8 mouse cellular contexts compared by ENCODE assay signal in the genomic region with DNA sequence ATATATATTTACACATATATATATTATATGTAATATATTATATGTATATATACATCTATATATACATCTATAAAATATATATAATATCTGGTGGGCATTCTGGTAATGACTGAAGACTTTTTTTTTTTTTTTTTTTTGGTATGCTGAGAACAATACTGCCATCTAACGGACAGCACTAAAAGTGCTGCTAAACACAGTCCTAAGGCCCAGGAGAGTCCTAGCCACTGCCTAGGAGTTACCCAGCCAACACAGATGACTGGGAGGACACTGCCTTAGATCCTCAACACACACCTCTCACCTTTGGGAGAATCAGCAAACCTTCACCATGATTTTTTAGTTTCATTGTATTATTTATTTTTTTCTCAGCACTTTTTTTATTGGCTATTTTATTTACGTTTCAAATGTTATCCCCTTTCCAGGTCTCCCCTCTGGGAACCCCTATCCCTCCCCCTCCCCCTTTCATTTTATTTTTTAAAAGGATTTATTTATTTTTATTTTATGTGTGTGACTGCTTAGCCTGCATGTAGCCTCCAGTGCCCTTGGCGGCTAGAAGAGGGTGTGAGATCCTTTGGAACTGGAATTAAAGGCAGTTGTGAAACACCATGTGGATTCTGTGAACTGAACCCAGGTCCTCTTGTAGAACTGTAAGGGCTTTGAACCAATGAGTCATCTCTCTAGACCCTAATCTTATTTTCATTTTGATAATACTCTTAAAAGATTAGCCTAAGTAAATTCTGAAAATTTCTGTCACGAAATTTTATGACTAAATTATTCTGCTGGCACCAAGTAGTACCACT. TPM values are rescaled to one million over a fixed set of nuclear protein-coding genes. Genes with fewer than 3 reads are reported as not detected.
DNase-seq lines count a peak whose midpoint lies in the region; ATAC-seq and TF ChIP-seq lines count a peak whose summit lies in the region.

No protein-coding gene starts in this region.

- peak; percentile 75 for TF ChIP-seq CTCF in heart, adult 2 months (IDR thresholded peaks at IDR 0.05)
- TF ChIP-seq CTCF in E14TG2a.4 (conservative IDR thresholded peaks at IDR 0.05; ENCODE audit: low read length), result peak; percentile 39; the same call in 1 of the 2 replicates
- peak; percentile 48 for TF ChIP-seq CTCF in liver, embryonic 14.5 days (IDR thresholded peaks at IDR 0.05; ENCODE audit: low read depth)

- intact Hi-C loops in heart, adult 2 months (cut with DNase I), result loop anchor here (2.0 kb wide), 2 partner anchors 211 to 225 kb away; no protein-coding TSS in a partner anchor

- H3K27ac ChIP-seq in heart, adult 2 months, result no peak overlapping the region
- H3K27ac ChIP-seq in liver, embryonic 14.5 days, result no peak overlapping the region

- no peaks in the 10 kb centered on the region for H3K36me3 ChIP-seq in heart, adult 2 months (ENCODE audit: control insufficient read depth, insufficient read depth, low read length)
- peaks cover 52% of the 10 kb centered on the region for H3K36me3 ChIP-seq in E14TG2a.4 (ENCODE audit: insufficient read depth, low read length)
- no peaks in the 10 kb centered on the region; the same call in 1 of the 2 replicates for H3K36me3 ChIP-seq in liver, embryonic 14.5 days (replicated peaks; ENCODE audit: control insufficient read depth, insufficient read depth, low read depth)

- WGBS in heart, adult 2 months, result 61% methylated on average over 4 of the region's 4 CpGs
- WGBS in liver, embryonic 14.5 days (ENCODE audit: insufficient replicate concordance), result 53% methylated on average over 4 of the region's 4 CpGs

- H3K79me2 ChIP-seq in heart, adult 2 months (replicated peaks; ENCODE audit: control insufficient read depth, insufficient read depth, low read length), result no peaks in the 10 kb centered on the region

- ATAC-seq in liver, embryonic 14.5 days (ENCODE audit: insufficient read depth), result no peak

- no peak for TF ChIP-seq POLR2A in heart, adult 2 months (IDR thresholded peaks at IDR 0.05; ENCODE audit: insufficient read depth, low read depth, low read length)

- no peaks in the 10 kb centered on the region for H3K4me1 ChIP-seq in heart, adult 2 months (ENCODE audit: control insufficient read depth, insufficient read depth, low read length)
- 0 out of 2 replicates have a peak, but pooled peaks cover 3% of the 10 kb centered on the region for H3K4me1 ChIP-seq in E14TG2a.4 (replicated peaks; ENCODE audit: low read depth, low read length)
- 0 out of 4 replicates have a peak, but pooled peaks cover 0 to 2% of the 10 kb centered on the region in 2 experiments for H3K4me1 ChIP-seq in liver, embryonic 14.5 days (replicated peaks; ENCODE audit: control insufficient read depth in 2 of 2, insufficient read depth in 2 of 2, low read length in 1 of 2)

- TF ChIP-seq EP300 in heart, adult 2 months (IDR thresholded peaks at IDR 0.05; ENCODE audit: insufficient read depth, low read depth, low read length), result no peak
- no peak for TF ChIP-seq EP300 in liver, embryonic 14.5 days (IDR thresholded peaks at IDR 0.05; ENCODE audit: low read depth)

- DNase-seq in heart, adult 2 months, result no peak
- no peak for DNase-seq in heart, adult 8-10 months (ENCODE audit: low spot score)
- peak; percentile 63 for DNase-seq in embryo, embryonic 10.5 days (ENCODE audit: low spot score)
- DNase-seq in liver, embryonic 14.5 days (ENCODE audit: low read depth in 3 of 3, low spot score in 3 of 3), result no peak
- no peak for DNase-seq in frontal cortex, postnatal 14 days (ENCODE audit: low spot score in 2 of 2)
- DNase-seq in urinary bladder, adult 18-20 months (ENCODE audit: low spot score in 2 of 2), result no peak
- DNase-seq in adrenal gland, adult 8-10 months, result no peak

- no peak overlapping the region for H3K9ac ChIP-seq in heart, adult 2 months (ENCODE audit: low read depth, low read length)
- no peak overlapping the region for H3K9ac ChIP-seq in liver, embryonic 14.5 days (replicated peaks)

- H3K9me3 ChIP-seq in E14TG2a.4 (ENCODE audit: low read length), result no peaks in the 10 kb centered on the region
- no peaks in the 10 kb centered on the region for H3K9me3 ChIP-seq in liver, embryonic 14.5 days (ENCODE audit: control insufficient read depth, low read length)

- H3K27me3 ChIP-seq in heart, adult 2 months (ENCODE audit: control insufficient read depth, insufficient read depth, low read length), result no peaks in the 10 kb centered on the region
- no peaks in the 10 kb centered on the region for H3K27me3 ChIP-seq in E14TG2a.4 (ENCODE audit: insufficient read depth, low read length)
- H3K27me3 ChIP-seq in liver, embryonic 14.5 days (ENCODE audit: control insufficient read depth, insufficient read depth, low read length), result no peaks in the 10 kb centered on the region

- no peak overlapping the region for H3K4me2 ChIP-seq in liver, embryonic 14.5 days (ENCODE audit: low read depth)

- no peak overlapping the region for H3K4me3 ChIP-seq in heart, adult 2 months
- no peak overlapping the region for H3K4me3 ChIP-seq in E14TG2a.4 (replicated peaks; ENCODE audit: low read length)
- no peak overlapping the region for H3K4me3 ChIP-seq in liver, embryonic 14.5 days (ENCODE audit: insufficient read depth in 1 of 2, low read depth in 2 of 2, low read length in 2 of 2)

RNA-seq across cellular contexts. Expression of a gene that starts 38.9 kb away (rescaled TPM):
- 10 to 100 TPM; 23.5 to 29.6 TPM for total RNA-seq in heart, adult 2 months (2021)
- 22.4 and 23.9 TPM in 2 replicates for polyA plus RNA-seq in heart, adult 2 months (2012; rRNA removed)
- total RNA-seq in heart, adult 8-10 months (2022), result 10 to 100 TPM; 21.5 to 33.6 (median 24.0) TPM
- polyA plus RNA-seq in liver, embryonic 14.5 days (2012; rRNA removed), result 0.27 and 0.33 TPM in 2 replicates
- polyA plus RNA-seq in liver, embryonic 14.5 days (2014; fragmentation: Nextera tagmentation; extraction: Ambion mirVana), result 0.39 TPM in 2 replicates
- total RNA-seq in adrenal gland, adult 8-10 months (2022), result 10 to 100 TPM in 2 of 4 experiments, 1 to 10 TPM in 2; 8.5 to 12.6 (median 9.4) TPM

RNA-seq across cellular contexts. Expression of a gene that starts 52.8 kb away (rescaled TPM):
- total RNA-seq in heart, adult 2 months (2021), result 10 to 100 TPM; 73.6 to 78.9 TPM
- 19.5 and 29.3 TPM in 2 replicates for polyA plus RNA-seq in heart, adult 2 months (2012; rRNA removed)
- 10 to 100 TPM; 77.8 to 82.1 (median 79.9) TPM for total RNA-seq in heart, adult 8-10 months (2022)
- polyA plus RNA-seq in liver, embryonic 14.5 days (2012; rRNA removed), result 3.6 and 6.1 TPM in 2 replicates
- 16.5 and 18.8 TPM in 2 replicates for polyA plus RNA-seq in liver, embryonic 14.5 days (2014; fragmentation: Nextera tagmentation; extraction: Ambion mirVana)
- 10 to 100 TPM; 73.7 to 90.3 (median 78.7) TPM for total RNA-seq in adrenal gland, adult 8-10 months (2022)
